Mouse (Mus musculus) testis, adult 2 months (tissue): ENCODE results near the gene Cers1.

Source experiments
- CTCF ChIP-seq: fragments of 200-500 bp; IDR thresholded peaks from 2 replicates; pipeline ENCODE4 v1.5.1; 2012; ENCODE audit warnings: low read depth, mild to moderate bottlenecking, inconsistent platforms, low read length, moderate library complexity; ENCODE audit not compliant: control insufficient read depth, insufficient read depth, insufficient replicate concordance
- POLR2A ChIP-seq: fragments of 200-500 bp; IDR thresholded peaks from 2 replicates; pipeline ENCODE4 v1.6.1; 2012; ENCODE audit warnings: low read depth, mild to moderate bottlenecking, inconsistent platforms, low read length, moderate library complexity; ENCODE audit not compliant: control insufficient read depth

DNA sequence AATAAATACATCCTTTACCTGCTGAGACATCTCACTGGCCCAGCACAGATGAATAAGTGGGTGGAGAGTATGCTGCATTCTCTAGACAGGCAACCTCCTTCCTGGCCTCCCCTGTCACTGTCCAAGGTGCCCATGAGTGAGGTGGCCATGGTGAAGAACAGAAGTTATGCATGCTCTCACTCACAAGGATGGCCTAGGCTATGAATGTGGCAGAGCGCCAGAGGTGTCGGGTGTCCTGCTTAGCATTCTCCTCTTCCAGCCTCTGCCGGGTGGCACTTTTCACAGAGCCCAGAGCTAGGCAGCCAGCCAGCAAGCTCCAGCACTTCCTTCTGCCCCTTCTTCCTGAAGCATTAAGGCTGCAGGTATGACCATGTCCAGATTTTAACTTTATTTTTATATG is 43.8 kb downstream of the Cers1 start:
- TF ChIP-seq CTCF = no peak
- no peak for TF ChIP-seq POLR2A
